Mouse (Mus musculus): ENCODE measurements around the gene Crtac1.

Gene Crtac1

GRCm38 (mm10) chr19:42290954-42291661 is 140.5 kb downstream of the Crtac1 start:
- TF ChIP-seq GATA4 (IDR thresholded peaks at IDR 0.05; ENCODE audit: insufficient replicate concordance, low read length) = no peak

- no peak for TF ChIP-seq GATA4 (IDR thresholded peaks at IDR 0.05; ENCODE audit: insufficient replicate concordance, low read length)
Observed at GRCm38 (mm10) chr19:42288361-42288760, 143.2 kb downstream of the Crtac1 start.

- TF ChIP-seq GATA4 (IDR thresholded peaks at IDR 0.05; ENCODE audit: insufficient replicate concordance, low read length) = no peak
Observed at GRCm38 (mm10) chr19:42284178-42284577, 147.4 kb downstream of the Crtac1 start.

GRCm38 (mm10) chr19:42279611-42280010 is 152.0 kb downstream of the Crtac1 start:
- TF ChIP-seq GATA4 (IDR thresholded peaks at IDR 0.05; ENCODE audit: insufficient replicate concordance, low read length) = no peak

- TF ChIP-seq GATA4 (IDR thresholded peaks at IDR 0.05; ENCODE audit: insufficient replicate concordance, low read length) = no peak
Observed at GRCm38 (mm10) chr19:42278461-42278860, 153.1 kb downstream of the Crtac1 start.

- no peak for TF ChIP-seq GATA4 (IDR thresholded peaks at IDR 0.05; ENCODE audit: insufficient replicate concordance, low read length)
Observed at GRCm38 (mm10) chr19:42277288-42277687, 154.3 kb downstream of the Crtac1 start.

- no peak for TF ChIP-seq GATA4 (IDR thresholded peaks at IDR 0.05; ENCODE audit: insufficient replicate concordance, low read length)
Observed at GRCm38 (mm10) chr19:42272003-42272963, 159.3 kb downstream of the Crtac1 start.

- no peak for TF ChIP-seq GATA4 (IDR thresholded peaks at IDR 0.05; ENCODE audit: insufficient replicate concordance, low read length)
Observed at GRCm38 (mm10) chr19:42271182-42271581, 160.4 kb downstream of the Crtac1 start.

GRCm38 (mm10) chr19:42270119-42270518 is 161.5 kb downstream of the Crtac1 start:
- TF ChIP-seq GATA4 (IDR thresholded peaks at IDR 0.05; ENCODE audit: insufficient replicate concordance, low read length) = no peak

- no peak for TF ChIP-seq GATA4 (IDR thresholded peaks at IDR 0.05; ENCODE audit: insufficient replicate concordance, low read length)
Observed at GRCm38 (mm10) chr19:42268337-42268736, 163.2 kb downstream of the Crtac1 start.

GRCm38 (mm10) chr19:42263524-42263923 is 168.1 kb downstream of the Crtac1 start:
- TF ChIP-seq GATA4 (IDR thresholded peaks at IDR 0.05; ENCODE audit: insufficient replicate concordance, low read length) = no peak

- no peak for TF ChIP-seq GATA4 (IDR thresholded peaks at IDR 0.05; ENCODE audit: insufficient replicate concordance, low read length)
Observed at GRCm38 (mm10) chr19:42260486-42260885, 171.1 kb downstream of the Crtac1 start.

- TF ChIP-seq GATA4 (IDR thresholded peaks at IDR 0.05; ENCODE audit: insufficient replicate concordance, low read length) = no peak
Observed at GRCm38 (mm10) chr19:42258596-42258995, 173.0 kb downstream of the Crtac1 start.

- no peak for TF ChIP-seq GATA4 (IDR thresholded peaks at IDR 0.05; ENCODE audit: insufficient replicate concordance, low read length)
Observed at GRCm38 (mm10) chr19:42258031-42258430, 173.6 kb downstream of the Crtac1 start.

- TF ChIP-seq GATA4 (IDR thresholded peaks at IDR 0.05; ENCODE audit: insufficient replicate concordance, low read length) = no peak
Observed at GRCm38 (mm10) chr19:42257241-42257635, 174.3 kb downstream of the Crtac1 start.
